Mouse (Mus musculus): ENCODE data around the gene Pecam1. TPM values are rescaled to one million over a fixed set of nuclear protein-coding genes. Genes with fewer than 3 reads are reported as not detected.
A peak's percentile ranks its signal among the peaks of the same experiment; 100 is the strongest.

Gene Pecam1
- polyA plus RNA-seq, 1 experiment from 2014 or later, result 44.6 TPM

GRCm38 (mm10) chr11:106612209-106612960 is 138.0 kb downstream of the Pecam1 start:
- peak overlapping the region; percentile 89 for H3K4me2 ChIP-seq
- peak overlapping the region; percentile 94 for H3K27ac ChIP-seq
- H3K36me3 ChIP-seq, result no peaks in the 10 kb centered on the region
- H3K27me3 ChIP-seq (replicated peaks), result no peaks in the 10 kb centered on the region
- peaks cover 18% of the 10 kb centered on the region for H3K4me1 ChIP-seq
- H3K9ac ChIP-seq, result peak overlapping the region; percentile 90
- WGBS, result under 1% methylated on average over 67 of the region's 67 CpGs
- H3K4me3 ChIP-seq (replicated peaks), result peak overlapping the region; percentile 99
- ATAC-seq (ENCODE audit: insufficient read depth, low FRiP score, low read depth), result peak; percentile 72
- H3K9me3 ChIP-seq, result no peaks in the 10 kb centered on the region

- Histone ChIP-seq H3K9me3 (no peaks in the 10 kb centered on the region), H3K27ac (no peak overlapping the region), H3K4me2 (no peak overlapping the region), H3K36me3 (no peaks in the 10 kb centered on the region), H3K4me1 (peaks cover 18% of the 10 kb centered on the region), H3K4me3 (replicated peaks) (no peak overlapping the region), H3K9ac (no peak overlapping the region), H3K27me3 (replicated peaks) (no peaks in the 10 kb centered on the region)
- ATAC-seq (ENCODE audit: insufficient read depth, low FRiP score, low read depth), result no peak
- 58% methylated on average over 8 of the region's 8 CpGs for WGBS
Measured at GRCm38 (mm10) chr11:106609731-106610130, 140.7 kb downstream of the Pecam1 start.

DNA sequence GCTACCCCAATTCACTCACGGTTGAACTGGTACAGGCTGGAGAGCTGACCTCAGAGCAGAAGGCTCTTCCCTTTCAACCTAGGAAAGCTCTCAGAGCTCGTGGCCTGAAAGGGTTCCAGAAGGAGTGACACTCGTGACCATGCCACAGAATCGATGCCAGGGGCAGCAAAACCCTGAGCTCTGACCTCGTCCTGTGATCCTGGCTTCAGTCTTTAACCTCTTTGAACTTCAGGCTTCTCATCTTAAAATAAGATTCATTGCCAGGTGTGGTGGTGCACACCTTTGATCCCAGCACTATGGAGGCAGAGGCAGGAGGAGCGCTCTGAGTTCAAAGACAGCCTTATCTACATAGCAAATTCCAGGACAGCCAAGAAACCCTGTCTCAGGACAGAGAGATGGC is 143.1 kb downstream of the Pecam1 start:
- Histone ChIP-seq H3K36me3 (no peaks in the 10 kb centered on the region), H3K4me2 (no peak overlapping the region), H3K27me3 (replicated peaks) (no peaks in the 10 kb centered on the region), H3K4me3 (replicated peaks) (no peak overlapping the region), H3K27ac (no peak overlapping the region), H3K9ac (no peak overlapping the region), H3K9me3 (0 out of 2 replicates have a peak, but pooled peaks cover 2% of the 10 kb centered on the region), H3K4me1 (peaks cover 13% of the 10 kb centered on the region)
- WGBS, result 73% methylated on average over 6 of the region's 6 CpGs
- ATAC-seq (ENCODE audit: insufficient read depth, low FRiP score, low read depth), result no peak

DNA sequence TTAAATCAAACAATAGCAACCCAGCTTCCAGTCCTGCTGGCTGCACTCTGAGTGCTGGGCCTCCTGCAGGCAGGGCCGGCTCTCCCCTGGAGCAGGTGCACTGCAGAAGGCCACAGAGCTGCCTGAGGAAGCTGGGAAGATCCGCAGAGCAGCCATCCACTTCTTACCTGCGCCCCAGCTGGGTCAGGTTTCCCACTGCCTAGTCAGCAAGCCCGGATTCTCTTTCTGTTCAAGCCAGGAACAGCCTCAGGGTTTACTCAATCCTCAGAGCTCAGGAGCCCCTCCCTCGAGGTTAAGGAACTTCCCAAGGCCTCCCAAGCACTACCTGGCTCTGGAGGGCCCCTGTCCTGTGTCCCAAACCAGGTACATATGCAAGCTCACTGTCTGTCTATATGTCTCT is 144.4 kb downstream of the Pecam1 start:
- H3K4me2 ChIP-seq, result no peak overlapping the region
- H3K27ac ChIP-seq, result no peak overlapping the region
- no peak for ATAC-seq (ENCODE audit: insufficient read depth, low FRiP score, low read depth)
- WGBS, result 55% methylated on average over 5 of the region's 5 CpGs
- no peaks in the 10 kb centered on the region for H3K36me3 ChIP-seq
- H3K9me3 ChIP-seq, result 0 out of 2 replicates have a peak, but pooled peaks cover 2% of the 10 kb centered on the region
- no peak overlapping the region for H3K4me3 ChIP-seq (replicated peaks)
- H3K9ac ChIP-seq, result no peak overlapping the region
- H3K4me1 ChIP-seq, result peaks cover 5% of the 10 kb centered on the region; the same call in 1 of the 2 replicates
- H3K27me3 ChIP-seq (replicated peaks), result no peaks in the 10 kb centered on the region

Small RNA genes within 50 kb of the gene (microRNA-seq; reads per million reads assigned to microRNA genes)
- gene Gm25994 (not detected), gene Mir3064 (4.6 reads per million, percentile 18 among the genes with 10 or more reads in this experiment)

Other genes with a start within 250 kb of the Pecam1 start
- 10.3 and 11.9 TPM in 2 replicates for gene Tex2, start 137.2 kb downstream of the Pecam1 start, polyA plus RNA-seq (2015; fragmentation: Nextera tagmentation; extraction: Ambion mirVana)
- gene Milr1, start 598 bp upstream of the Pecam1 start, polyA plus RNA-seq (2015; fragmentation: Nextera tagmentation; extraction: Ambion mirVana), result 2.5 and 2.7 TPM in 2 replicates
- 9.7 and 11.1 TPM in 2 replicates for gene Polg2, start 28.9 kb upstream of the Pecam1 start, polyA plus RNA-seq (2015; fragmentation: Nextera tagmentation; extraction: Ambion mirVana)
- gene Ddx5, start 38.6 kb upstream of the Pecam1 start, polyA plus RNA-seq (2015; fragmentation: Nextera tagmentation; extraction: Ambion mirVana), result 295 and 312 TPM in 2 replicates
- gene Cep95, start 38.6 kb upstream of the Pecam1 start, polyA plus RNA-seq (2015; fragmentation: Nextera tagmentation; extraction: Ambion mirVana), result 17.7 and 19.9 TPM in 2 replicates
- 13.2 and 13.4 TPM in 2 replicates for gene Smurf2, start 170.1 kb upstream of the Pecam1 start, polyA plus RNA-seq (2015; fragmentation: Nextera tagmentation; extraction: Ambion mirVana)
- gene Kpna2, start 248.9 kb upstream of the Pecam1 start, polyA plus RNA-seq (2015; fragmentation: Nextera tagmentation; extraction: Ambion mirVana), result 259 and 365 TPM in 2 replicates

All from stomach, embryonic 15.5 days (tissue).